Mouse (Mus musculus): Measurements from ENCODE around the gene Crlf3.

Crlf3 gene

DNA sequence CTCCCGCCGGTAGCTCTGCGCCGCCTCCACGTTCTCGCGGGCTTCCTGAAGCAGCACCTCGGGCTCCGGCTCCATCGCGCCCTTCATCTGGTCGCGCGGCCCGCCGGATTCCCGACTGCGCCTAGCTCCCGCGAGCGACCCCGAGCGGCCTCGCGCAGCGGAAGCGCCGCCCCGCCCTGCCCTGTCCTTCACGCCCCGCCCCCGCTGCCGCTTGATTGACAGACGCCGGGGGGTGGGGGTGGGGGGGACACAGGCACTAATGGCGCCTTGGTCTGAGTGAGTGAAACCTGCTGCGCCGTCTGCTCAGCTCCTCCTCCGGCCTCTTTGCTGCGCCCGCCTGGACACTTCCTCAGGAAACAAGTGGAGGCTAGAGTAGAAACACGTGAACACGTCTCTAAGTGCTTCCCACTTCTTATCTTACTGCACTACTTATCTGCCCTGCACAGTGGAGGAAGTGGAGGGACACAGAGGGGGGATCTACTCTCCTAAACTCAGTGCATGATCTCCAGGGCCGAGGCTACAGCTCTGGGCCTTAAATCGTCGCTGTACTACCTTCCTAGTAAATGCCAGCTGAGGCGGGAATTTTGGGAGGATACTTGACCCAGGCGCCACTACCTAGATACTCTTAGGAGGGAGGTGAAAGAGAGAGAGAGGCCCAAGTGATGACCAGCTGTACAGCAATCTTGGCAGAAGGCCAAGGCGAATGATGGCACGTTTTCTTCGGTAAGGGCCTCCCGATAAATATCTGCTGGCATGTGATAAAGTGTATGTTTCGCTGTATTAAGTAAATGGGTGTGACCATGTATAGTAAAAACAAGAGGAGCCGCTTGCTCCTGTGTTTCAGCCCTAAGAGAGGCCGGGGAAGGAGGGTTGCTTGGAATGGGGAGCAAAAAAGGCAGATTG lies at the start of gene Crlf3:
Gene Crlf3 (minus strand): TSS at position 166 of the 903 bp plus-strand sequence.
- peak; percentile 94 for DNase-seq (ENCODE audit: low read depth, low spot score)

DNA sequence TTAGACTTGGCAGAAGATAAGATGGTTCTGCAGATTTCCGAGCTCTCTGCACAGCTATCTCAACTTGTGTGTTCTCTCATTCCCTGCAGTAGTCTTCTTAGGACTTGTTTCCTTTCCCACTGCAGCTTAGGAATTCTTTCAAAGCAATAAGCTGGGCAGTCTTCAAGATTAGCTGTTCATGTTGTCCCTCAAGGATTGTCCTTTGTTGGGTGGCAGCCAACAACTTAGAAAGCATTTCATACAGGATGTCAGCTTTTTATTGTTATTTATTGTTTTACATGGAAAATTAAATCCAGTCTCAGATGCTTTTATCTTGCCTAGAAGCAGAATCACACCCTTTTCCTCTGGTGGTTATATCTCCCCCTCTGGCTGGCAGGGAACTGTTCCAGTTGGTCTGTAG lies 35.6 kb upstream of the Crlf3 start:
- no peak for DNase-seq (ENCODE audit: low read depth, low spot score)

DNA sequence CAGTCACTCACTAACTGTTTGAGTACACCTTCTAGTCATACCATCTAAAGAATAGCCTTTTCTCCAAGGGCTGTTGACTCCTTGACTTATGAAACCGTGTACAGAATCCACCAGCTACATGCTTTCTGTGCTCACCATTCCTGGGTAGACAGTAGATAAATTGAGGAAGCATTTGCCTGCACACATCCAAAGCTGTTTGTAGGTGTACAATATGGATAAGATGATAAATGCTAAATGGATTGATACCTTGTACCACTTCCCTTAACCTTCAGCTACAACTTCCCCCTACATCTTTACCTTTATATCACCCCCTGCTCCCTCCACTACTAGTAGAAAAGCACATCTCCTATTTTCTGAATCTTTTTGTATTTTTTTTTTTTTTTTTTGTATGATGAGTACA lies 23.6 kb upstream of the Crlf3 start:
- DNase-seq (ENCODE audit: low read depth, low spot score): no peak

DNA sequence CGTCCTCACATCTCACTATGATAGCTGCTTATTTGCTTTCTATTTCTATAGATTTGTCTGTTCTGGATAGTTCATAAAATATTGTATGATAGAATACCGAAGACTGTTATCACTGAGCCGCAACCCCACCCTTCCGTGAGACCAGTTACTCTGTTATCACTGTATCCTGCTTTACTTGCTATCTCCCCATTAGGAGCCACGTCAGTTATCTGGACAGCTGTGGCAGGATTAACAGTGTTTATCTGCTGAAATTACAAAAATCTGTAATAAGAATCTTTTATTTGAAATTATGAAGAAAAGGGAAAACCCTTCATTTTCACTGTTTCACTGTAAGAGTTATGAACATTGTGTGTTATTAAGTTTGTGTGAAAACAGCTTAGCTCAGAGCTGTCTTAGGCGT lies 20.5 kb upstream of the Crlf3 start:
- DNase-seq (ENCODE audit: low read depth, low spot score): no peak

DNA sequence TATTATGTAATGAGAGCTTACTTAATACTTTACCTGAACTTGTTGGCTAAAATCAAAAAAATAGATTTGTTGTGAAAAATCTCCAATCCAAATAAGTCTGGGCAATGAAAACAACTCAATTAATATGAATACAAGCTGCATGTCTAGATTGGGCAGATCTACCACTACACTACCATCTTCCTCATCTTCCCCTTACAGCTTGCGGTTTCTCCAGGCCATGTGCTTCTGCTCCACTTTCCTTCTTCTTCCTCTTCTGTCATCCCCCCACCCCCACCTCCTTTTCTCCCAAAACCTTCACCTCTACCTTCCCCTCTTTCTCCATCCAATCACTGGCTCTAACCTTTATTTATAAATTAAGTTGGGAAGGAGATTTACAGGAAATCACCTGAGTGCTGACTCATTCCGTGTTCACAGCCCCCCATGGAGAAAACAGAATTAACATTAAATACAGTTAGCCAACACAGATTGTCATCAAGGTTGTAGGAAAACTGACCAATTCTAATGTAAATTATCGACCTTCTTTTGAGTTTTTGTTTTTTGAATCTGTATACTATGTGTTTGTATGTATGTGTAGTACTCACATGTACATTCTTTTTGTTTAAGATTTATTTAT lies 17.8 kb upstream of the Crlf3 start:
- peak; percentile 87 for DNase-seq (ENCODE audit: low read depth, low spot score)

DNA sequence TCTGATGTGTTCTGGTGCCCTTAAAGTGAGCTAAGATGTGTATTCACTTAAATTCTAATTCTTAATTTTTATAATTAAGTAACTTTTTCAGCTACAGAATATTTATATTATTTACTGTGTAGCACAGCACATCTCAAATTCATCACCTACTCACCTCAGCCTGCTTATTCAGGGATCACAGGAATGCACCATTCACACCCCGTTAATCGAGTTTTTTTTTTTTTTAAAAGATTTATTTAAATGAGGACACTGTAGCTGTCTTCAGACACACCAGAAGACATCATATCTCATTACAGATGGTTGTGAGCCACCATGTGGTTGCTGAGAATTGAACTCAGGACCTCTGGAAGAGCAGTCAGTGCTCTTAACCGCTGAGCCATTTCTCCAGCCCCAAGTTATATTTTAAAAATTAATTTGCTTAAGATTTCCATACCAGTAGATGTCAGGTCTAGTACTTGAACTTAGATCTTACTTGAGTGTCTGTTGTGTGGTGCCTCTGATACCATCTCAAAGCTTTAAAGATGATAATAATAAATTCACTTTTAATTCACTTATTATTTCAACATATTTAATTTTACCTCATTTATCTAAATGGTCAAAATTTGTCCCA lies 9.9 kb upstream of the Crlf3 start:
- no peak for DNase-seq (ENCODE audit: low read depth, low spot score)

DNA sequence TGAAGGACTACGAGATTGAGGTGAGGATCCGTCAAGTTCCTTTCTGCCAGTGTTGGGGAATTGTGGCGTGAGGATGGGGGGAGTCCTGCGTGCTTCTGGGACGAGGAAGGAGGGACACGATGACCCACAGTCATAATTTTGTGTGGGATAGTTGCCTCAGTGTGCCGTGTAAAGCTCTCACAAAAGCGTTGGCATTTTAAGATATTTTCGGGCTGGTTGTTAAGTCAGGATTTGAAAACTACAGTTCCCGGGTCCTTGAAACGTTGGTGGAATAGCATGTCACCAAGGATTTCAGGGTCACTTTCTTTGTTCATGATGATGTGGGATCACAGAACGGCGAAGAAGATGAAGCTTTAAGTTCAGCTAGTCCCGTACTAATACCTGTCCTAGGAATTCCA lies 9.0 kb upstream of the Crlf3 start:
- DNase-seq (ENCODE audit: low read depth, low spot score): peak; percentile 28

DNA sequence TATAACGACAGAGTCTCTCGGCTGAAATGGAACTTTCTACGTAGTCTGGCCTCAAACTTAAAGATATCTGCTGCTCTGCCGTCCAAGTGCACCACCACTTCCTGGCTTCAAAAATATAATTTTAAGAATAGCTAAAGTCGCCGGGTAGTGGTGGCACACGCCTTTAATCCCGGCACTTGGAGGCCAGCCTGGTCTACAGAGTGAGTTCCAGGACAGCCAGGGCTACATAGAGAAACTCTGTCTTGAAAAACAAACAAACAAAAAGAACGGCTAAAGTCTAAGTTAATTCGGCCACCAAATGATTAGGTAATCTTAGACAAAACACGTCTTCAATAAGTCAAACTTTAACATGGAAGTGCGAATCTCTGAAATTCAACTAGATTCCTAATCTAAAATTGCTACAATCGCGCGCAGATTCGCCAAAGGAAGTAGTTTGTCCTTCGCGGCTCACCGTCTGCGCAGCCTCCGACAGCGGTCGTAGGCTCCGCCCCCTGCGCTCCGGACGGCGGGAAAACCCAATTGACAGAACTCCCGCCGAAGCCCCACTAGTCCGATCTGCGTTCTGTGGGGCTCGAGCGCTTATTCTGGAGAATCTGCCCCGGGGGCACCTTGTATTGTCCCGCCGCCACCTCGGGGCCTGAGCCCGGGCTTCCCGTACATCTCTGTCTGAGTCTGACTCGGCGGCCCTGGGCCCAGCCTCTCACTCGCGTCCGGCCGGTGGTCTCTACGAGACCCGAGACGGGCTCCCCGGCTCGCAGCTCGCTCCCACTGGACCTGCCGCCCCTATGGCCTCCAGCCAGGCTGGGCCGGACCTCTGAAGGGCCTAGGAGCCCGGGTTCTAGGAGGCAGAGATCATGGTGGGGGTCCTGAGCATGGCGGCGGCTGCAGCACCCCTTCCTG lies 8.4 kb upstream of the Crlf3 start, which contains the start of gene Atad5:
Gene Atad5 (plus strand): TSS at position 484 of the 900 bp plus-strand sequence.
- peak; percentile 91 for DNase-seq (ENCODE audit: low read depth, low spot score)

DNA sequence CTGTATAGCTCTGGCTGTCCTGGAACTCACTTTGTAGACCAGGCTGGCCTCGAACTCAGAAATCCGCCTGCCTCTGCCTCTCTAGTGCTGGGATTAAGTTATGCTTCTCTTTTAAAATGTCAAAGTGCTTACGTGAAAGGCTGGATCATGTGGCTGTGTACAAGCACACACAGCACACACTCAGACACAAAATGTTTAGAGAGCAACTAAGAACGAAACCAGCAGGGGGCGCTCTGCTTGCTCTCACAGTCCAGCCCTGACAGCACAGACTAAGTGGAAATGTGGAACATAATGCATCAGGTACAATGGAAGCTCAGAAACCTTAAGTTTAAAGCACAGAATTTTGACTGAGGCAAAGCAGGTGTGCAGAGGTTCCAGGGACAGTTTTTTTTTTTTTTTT lies 6.1 kb upstream of the Crlf3 start:
- DNase-seq (ENCODE audit: low read depth, low spot score): peak; percentile 96

DNA sequence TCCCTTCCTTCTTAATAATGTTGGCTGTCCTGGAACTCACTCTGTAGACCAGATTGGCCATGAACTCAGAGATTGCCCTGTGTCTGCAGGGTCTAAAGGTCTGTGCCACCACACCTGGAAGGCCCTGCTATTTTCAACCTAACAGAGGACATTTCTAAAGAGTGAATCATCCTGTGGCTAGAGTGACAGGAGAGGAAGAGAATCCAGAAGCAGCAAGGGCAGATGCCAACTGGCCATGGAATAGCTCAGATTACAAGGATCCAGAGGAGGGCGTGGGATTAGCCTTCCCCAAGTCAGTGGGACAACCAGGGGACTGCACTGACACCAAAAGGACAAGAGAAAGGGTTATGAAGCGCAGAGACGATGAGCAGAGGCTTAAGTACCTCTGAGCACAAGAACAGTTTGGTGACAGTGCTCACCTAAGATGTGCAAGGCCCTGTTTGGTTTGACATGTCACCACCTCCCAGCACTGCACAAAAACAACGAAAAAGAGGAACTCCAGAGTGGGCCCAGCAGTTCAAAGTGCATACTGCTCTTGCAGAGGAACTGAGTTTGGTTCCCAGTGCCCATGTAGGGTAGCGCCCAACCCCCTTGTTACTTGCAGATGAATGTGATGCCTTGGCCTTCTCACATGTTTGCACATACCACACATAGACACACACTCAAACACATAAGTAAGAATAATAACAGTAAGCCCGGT lies 4.7 kb upstream of the Crlf3 start:
- DNase-seq (ENCODE audit: low read depth, low spot score): no peak

DNA sequence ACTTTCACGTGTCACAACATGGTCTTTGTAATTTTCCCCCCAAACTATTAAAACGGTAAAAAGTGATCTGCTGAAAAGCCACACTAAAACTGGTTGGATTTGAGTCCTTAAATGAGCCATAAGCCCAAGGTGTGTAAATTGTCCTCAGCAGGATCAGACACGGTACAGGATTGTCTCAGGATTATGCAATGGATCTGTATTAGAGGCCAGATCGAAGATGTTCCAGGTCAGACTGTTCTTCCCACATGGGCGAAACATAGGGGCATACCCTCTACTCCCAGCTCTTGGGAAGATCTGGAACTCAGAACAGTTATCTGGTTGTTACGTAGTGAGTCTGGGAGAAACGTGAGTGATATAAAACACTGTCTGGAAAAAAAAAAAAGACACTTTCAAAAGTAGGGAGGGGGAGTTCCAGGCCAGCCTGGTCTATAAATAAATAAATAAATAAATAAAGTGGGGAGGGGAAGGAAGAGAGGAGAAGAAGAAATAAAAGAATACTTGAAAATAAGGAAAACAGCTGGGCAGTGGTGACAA lies 1.1 kb upstream of the Crlf3 start:
- no peak for DNase-seq (ENCODE audit: low read depth, low spot score)

DNA sequence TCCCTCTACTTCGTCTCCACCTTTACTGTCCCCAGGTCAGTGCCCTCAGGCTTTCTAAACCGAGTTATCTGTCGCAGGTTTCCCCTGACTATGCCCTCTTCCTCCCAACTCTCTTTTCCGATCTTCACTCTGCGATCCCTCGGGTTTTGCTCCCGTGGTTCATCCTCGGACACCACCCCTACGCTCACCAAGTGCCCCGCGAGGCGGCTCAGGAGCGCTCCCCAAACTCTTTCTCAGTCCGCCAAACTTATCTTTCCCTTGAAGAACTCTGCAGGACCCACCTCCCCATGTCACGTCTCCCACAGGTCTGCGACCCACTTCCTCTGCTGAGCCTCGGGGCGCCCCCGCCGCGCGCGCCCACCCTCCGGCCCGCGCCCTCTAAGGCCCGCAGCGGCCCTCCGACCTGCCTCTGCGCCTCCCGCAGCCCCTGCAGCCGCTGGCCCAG lies 388 bp downstream of the Crlf3 start:
- no peak for DNase-seq (ENCODE audit: low read depth, low spot score)

DNA sequence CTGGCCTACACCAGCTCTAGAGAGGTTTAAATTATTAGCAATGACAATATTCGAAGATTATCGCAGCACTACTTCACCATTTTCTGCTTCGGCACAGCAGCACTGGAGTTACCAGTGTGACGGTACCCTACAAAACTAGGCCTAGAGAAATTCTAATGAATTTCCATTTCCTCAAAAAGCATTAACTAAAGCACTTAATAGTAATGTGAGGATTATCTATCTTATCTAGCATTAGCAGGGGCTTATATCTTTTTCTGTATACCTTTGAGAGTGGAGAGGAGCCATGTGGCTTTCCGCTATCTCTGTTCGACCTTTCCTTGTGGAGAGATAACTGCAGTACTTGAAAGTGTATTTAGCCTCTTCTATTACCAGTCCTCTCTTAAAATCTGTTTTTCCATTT lies 1.0 kb downstream of the Crlf3 start:
- DNase-seq (ENCODE audit: low read depth, low spot score): no peak

DNA sequence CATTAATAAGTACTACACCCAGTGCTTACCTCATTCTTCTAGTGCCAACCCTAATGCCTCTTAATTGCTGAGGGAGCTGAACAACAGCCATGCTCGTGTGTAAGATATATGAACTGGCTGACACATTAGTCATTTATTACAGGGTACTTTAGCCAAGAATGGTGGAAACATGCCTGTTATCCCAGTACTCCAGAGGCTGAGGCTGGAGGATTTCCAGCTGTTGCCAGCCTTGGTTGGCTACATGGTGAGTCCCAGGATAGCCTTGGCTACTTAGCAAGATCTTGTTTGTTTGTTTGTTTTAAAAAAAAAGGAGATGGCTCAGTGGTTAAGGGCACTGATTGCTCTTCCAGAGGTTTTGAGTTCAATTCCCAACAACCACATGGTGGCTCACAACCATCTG lies 2.0 kb downstream of the Crlf3 start:
- DNase-seq (ENCODE audit: low read depth, low spot score): no peak

DNA sequence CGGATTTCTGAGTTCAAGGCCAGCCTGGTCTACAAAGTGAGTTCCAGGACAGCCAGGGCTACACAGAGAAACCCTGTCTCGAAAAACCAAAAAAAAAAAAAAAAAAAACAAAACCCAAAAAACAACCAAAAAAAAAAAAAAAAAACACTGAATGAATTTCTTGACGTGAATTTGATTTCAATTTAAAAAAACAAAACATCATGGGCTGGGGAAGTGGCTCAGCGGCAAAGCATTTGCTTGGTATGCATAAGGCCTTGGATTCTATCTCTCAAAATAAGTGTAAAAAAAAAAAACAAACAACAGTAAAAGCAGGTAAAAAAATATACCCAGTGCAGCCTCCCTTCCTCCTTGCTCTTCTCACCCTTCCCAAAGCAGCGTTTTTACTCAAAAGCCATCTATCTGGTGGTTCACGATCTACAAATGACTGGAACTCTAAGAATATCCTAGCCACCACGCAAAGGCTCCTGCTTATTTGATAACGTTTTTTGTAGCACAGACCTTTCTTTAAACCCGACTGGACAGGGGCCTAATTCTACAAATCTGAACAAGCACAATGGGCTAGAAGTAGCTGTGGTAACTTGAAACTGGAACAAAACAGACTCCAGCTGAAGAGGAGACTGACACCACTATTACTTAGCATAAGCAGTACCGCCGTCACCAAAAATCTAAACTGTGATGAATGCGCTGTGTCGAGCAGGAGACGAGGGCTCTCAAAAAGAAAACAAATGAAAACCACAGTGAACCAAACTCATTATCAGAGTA lies 2.8 kb downstream of the Crlf3 start:
- no peak for DNase-seq (ENCODE audit: low read depth, low spot score)

DNA sequence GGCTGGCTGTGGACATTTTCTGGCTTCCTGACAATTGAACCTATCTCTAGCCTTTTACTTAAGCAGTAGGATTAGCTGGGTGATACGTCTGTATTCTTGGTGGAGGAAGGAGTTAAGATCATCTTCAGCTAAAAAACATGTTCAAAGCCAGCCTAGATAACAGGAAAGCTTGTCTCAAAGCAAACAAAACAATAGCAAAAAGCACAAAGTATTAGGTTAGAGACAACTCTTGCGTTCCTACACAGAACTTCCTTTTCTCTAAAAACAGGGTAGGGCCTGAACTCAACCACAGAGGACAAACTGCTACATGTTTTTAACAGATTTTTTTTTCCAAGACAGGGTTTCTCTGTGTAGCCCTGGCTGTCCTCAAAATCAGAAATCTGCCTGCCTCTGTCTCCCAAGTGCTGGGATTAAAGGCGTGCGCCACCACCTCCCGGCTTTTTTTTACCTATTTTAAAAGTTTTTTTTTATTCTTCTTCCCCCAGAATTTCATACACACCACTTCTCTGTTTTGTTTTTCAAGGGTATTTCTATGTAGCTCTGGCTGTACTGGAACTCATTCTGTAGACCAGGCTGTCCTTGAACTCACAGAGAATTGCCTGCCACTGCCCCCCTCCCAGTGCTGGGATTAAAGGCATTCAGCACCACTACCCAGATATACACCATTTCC lies 5.0 kb downstream of the Crlf3 start:
- DNase-seq (ENCODE audit: low read depth, low spot score): no peak

DNA sequence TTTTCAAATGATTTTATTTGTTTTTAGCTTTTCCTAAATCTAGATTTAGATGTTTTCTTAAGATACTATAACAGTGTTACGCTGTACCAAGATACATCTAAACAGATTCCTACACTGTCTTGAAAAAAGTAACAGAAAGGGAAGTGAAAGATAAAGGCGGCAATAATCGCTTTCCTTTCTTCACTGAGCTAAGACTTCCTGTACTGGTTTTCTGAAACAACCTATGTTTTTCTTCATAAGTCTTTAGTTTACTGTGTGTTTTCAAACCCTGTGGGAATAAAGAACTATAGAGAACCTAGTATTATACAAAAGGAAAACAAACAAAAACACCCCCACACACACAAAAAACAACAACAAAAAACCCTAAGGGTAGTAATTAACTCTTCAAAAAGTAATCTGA lies 8.4 kb downstream of the Crlf3 start:
- DNase-seq (ENCODE audit: low read depth, low spot score): no peak

DNA sequence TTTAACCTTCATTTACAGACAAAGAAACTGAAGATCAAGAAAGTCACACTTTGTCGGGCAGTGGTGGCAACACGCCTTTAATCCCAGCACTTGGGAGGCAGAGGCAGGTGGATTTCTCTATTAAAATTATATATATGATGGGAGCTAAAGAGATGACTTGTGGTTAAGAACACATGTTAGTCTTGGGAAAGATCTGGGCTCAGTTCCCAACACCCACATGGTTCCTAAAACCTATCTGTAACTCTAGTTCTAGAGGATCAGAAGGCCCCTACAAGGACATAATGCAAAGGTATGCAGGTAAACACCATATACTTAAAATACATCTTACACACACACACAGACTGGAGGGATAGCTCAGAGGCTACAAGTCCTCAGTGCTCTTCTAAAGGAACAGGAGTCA lies 9.8 kb downstream of the Crlf3 start:
- DNase-seq (ENCODE audit: low read depth, low spot score): no peak

DNA sequence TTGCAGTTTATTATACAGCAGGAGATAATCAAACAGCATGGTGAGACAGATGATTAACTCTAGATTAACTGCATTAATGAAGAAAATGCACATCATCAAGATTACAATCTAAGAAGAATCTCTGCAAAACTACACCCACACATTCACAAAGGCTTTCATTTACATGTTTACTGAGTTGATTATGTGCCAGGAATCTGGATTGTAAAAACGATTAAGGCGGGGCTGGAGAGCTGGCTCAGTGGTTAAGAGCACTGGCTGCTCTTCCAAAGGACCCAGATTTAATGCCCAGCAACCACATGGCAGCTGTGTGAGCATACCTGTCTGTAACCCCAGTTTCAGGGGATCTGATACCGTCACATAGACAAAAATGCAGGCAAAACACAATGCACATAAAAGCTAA lies 11.0 kb downstream of the Crlf3 start:
- DNase-seq (ENCODE audit: low read depth, low spot score): no peak
